Mouse (Mus musculus) ovary, adult 18-20 months (tissue): ENCODE measurements around the gene Ptgis.

ENCODE experiments used
- DNase-seq: peaks from one replicate; pipeline ENCODE4 v3.0.0; 2022; ENCODE audit warnings: low spot score, mixed read lengths

Gene Ptgis

GRCm38 (mm10) chr2:167190076-167190399 is 50.4 kb downstream of the Ptgis start, which contains the start of gene Kcnb1:
Kcnb1 (minus strand) TSS chr2:167190155.
- DNase-seq: peak; percentile 30

DNA sequence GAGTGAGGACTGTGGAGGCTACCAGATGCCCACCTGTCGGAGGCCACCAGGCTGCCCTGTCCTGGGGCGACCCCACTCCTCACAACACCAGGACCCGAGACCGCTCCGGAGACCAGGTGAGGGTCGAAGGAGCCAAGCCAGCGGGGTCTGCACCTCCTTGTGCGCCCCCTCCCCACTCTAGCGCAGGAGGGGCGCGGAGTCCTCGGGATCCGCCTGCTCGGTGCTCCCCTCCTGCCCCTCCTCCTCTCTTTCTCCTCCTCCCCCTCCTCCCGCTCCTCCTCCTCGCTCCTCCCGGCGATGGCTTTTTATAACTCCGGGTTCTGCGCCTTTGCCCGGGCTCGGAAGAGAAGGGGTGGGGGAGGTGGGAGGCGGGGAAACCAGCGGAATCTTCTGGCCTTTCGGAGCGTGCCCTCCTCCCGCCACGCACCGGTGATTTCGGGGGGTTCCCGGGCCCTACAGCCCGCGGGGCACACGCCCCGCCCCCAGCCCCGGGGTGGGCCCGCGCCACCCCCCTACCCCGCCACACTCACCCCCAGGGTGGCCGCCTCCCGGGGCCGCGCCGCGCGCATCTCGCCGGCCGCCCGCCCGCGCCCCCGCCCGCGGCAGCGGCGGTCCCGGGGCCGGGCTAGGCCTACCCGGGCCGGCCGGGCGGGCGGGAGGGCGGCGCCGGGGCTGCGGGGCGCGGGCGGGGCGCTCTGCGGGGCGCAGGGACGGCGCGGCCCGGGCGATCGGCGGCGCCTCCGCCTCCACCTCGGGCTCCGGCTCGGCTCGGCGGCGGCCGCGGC is 50.9 kb downstream of the Ptgis start:
- DNase-seq: peak; percentile 13

GRCm38 (mm10) chr2:167188315-167189207 is 51.8 kb downstream of the Ptgis start:
- DNase-seq: peak; percentile 70

GRCm38 (mm10) chr2:167187119-167187518 is 53.3 kb downstream of the Ptgis start:
- DNase-seq: no peak

DNA sequence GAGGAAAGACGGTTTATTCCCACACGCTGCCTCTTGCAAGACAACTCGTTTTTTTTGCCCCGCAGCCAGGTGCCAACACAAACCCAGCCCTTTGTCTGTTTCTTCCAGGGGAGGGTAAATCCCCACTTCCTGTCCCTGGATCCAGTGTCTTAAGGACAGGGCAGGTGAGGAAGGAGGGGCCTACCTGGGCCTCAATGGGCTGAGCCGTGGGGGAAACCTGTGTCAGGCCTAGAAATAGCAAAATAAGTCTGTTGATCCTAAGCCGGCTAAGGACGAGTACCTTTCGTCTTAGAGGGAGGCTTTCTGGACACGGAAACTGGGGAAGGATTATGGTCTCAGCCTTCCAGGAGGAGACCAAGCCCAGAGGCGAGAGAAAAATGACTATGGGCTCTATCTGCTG is 53.9 kb downstream of the Ptgis start:
- DNase-seq: no peak

DNA sequence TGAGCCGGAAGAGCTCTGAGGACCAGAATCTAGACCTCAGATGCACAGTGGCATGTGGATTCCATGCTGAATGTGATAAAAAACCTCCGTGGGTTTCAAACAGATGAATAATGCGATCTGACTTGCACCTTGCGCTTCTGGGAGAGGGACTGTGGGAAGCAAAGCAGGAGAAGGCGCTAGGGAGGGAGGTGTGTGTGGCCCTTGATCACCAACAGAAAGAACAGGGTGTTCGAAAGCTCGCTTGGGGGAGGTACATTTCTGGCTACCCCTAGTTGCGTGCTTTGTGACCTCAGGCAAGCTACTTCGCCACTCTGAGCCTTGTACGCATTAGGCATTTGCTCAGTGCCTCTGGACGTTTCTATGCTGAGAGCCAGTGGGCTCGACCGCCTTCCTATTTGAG is 54.4 kb downstream of the Ptgis start:
- no peak for DNase-seq

GRCm38 (mm10) chr2:167185432-167185831 is 55.0 kb downstream of the Ptgis start:
- DNase-seq: no peak

DNA sequence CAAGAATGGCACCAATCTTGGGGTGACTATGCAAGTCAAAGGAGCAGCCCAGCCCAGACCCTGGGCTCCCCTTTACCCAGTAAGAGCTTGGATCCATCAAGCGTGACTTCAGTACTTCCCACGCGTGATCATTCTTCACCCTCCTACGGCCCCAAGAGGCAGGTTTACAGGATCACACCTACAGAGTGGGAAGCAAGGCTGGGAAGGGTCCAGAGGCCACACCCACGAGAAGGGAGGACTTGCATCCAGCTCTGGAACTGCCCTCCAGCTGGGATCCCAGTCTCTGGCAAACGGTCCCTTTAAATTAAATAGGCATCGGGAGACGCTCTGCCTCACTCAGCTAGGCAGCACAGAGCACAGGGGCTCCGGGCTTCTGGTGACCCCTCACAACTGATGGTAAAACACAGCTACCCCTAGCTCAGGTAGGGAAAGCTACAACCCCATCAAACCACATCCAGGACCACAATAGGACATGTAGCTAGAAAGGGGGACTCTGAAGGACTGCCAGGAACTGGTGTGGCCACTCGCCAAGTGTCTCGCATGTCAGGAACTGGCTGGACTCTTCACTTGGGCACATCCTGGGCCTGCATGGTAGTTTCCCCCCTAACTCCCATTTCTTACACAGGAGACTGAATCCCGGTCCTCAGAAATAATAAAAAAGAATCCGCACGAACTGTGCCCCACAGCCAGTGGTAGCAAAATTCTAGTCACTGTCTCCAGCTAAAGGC is 58.6 kb downstream of the Ptgis start:
- no peak for DNase-seq

DNA sequence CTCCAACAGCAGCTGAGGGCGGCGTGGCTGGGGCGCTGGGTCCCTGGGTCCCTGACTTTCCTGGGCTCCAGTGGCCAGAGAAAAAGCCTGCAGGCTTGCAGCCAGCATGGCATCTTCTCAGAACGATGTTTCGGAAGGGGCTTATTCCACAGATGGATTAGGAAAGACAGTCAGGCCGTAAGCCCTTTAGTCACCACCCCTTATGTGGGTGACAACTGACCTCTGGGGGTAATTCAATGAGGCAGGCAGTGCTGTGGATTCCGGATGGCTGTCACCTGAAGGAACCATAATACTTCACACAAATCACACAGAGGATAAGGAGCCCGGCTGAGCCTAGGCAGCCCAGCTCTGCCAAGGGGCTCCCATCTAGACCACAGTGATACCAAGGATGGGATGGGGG is 59.3 kb downstream of the Ptgis start:
- DNase-seq: no peak

GRCm38 (mm10) chr2:167179301-167179700 is 61.1 kb downstream of the Ptgis start:
- no peak for DNase-seq

DNA sequence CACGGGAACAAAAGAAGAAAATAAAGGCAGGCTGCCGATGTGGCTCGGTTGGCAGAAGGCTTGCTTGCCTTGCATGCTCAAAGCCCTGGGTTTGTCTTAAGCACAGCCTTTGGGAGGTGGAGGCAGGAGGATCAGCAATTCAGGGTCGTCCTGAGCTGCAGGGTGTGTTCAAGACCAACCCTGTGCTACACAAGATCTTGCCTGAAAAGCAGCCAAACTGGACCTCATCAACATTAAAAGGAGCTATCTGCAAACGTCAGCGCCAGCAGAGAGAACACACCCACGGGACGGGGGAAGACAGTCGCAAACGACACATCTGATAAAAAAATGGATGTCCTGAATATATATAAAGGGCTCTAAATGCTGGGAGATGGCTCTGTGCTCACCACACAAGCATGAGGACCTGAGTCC is 63.2 kb downstream of the Ptgis start:
- DNase-seq: no peak

DNA sequence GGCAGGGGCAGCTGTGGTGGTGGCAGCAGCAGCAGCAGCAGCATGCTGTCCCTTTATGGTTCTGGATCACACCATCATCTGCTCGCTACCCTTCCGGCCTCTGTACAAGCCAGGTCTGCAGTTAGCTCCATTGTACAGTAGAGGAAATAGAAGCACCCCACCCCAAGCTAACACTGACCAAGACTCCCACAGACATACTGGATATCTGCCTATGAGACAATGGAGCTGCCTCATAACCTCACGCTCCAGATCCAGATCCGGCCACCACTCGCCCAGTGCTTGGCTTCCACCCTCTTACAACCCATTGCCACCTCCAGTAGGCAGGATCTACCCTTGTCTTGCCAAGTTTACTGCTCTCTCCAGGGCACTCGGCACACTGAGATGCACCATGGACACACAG is 65.1 kb downstream of the Ptgis start:
- no peak for DNase-seq

DNA sequence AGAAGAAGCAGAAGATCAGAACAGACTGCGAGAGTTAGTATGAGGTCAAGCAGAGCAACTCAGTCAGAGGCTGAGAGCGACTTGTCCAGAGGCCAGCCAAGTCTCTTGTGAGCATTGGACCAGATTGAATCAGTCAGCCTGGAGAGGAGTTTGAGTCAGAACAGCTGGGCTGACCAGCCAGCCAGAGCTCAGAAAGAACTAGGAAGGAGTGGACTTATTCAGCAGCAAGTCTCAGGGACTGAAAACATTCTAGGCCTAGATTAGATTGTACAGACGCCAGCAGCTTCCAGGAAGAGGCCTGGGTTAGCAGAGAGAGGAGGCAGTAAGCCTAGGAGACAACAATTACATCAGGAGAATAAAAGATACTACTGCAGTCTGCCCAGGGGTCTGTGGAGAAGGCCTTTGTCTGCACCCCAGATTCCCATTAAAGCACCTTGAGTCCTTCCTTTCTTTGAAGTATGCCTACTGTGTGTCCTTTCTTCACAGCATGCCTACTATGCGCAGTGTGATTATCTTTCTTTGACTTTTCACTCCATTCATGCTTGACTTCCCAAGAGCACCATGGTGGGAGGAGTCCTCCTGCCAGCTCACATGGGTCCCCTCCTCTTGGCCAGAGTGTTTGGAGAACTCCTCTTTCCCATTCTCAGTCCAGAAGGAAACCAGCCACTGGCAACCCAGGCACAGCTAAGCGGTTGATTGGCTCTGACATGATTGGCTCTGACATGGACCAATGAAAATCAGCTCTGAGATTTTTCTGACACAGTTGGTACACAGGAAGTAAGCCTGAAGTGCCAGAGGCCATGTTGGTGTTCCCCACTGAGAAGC is 67.1 kb downstream of the Ptgis start:
- peak; percentile 36 for DNase-seq

- peak; percentile 17 for DNase-seq
Measured at GRCm38 (mm10) chr2:167167515-167168212, 72.7 kb downstream of the Ptgis start.

GRCm38 (mm10) chr2:167163600-167163999 is 76.8 kb downstream of the Ptgis start:
- no peak for DNase-seq

DNA sequence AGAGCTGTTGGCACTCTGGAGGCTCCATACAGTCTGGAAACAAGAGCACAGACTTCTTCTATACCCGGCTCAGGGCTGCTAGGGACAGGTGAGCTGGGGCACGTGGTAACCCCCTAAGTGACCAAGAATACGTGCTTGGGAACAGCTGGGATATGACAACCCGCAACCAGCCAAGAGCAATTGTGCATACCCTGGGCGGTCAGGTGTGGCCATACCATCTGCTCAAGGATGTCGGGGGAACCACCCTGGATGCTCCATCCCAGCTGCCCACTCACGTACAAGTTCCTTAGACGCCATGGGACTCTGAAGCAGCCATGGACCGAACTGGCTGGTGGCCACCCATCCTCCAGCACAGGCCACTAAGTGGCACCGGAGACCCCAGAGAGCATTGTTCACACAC is 77.3 kb downstream of the Ptgis start:
- no peak for DNase-seq

DNA sequence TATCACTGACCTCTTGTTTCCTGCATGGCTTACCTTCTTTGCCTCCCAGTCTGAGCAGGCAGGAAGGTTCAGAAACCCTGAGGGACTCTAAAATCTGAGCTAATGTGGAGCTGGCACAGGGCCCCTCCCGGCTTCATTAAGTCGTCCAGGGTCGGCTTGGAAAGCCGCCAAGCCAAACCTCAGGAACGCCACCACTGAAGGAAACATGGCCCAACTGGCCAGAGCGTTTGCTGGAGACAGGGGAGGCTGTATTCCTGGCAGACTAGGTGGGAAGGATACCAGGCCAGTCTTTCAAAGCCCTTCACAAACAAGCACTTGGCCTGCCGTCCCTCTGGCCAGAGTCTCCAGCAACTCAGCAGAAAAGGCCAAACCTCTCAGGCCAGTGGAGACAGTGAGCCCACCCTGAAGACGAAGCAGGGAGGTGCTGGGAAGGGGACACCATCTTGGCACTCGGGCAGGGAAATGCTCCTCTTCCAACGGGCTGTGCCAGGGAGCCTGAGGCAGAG is 77.8 kb downstream of the Ptgis start:
- DNase-seq: no peak

DNA sequence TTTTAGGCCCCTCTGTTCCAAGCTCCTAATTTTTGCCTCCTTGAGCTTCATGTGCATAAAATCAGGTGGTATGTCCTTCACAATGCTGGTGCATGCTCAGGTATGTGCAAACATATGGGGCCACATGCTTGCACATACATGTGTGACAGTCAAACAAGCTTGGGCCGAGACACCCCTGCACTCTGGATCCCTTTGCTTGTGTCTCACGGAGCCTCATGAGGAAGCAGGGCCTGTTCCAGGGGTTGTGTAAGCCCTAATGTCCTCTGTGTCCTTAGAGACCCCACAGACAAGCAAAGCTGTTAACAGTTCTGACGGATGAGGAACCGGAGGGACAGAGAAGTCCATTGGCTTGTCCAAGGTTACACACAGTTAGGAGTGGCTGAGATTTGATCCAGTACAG is 80.7 kb downstream of the Ptgis start:
- DNase-seq: no peak

- no peak for DNase-seq
Measured at GRCm38 (mm10) chr2:167158780-167159179, 81.6 kb downstream of the Ptgis start.

DNA sequence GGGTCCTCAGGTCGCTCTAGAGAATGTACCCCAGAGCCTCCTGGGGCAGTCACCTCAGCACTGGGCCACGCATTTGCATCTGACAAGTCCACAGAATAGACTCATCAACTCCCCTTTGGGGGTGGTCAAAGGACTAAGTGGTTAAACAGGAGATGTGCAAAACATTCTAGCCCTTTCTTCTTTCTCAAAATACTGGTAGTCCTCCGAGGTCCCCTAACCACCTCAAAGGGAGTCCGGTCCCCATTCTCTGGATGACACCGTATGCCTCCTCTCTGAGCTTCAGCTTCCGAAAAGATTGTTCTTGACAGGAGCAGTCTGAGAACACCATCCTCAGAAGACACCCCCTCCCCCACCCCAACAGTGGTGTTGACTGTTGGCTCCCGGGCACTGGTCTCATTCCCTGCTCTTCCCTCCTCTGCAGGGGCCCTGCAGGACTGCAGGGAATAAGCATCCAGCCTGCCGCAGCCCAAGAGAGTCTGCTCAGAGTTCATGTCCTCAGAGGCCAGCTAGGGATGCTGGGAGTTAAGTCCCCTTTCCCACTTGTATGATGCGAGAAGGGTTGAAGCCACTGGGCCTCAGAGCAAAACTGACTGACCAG is 84.2 kb downstream of the Ptgis start:
- DNase-seq: no peak
